20 mouse cellular contexts compared by ENCODE assay signal in genomic region chr10:70359421-70359820, GRCm38 (mm10).
DNase-seq lines count a peak whose midpoint lies in the region; ATAC-seq and TF ChIP-seq lines count a peak whose summit lies in the region.
"Had no signal": no experiment of that assay in that cellular context is flagged by ENCODE, and none has a peak within 500 bp of the region (broad histone marks: within the 10 kb centered on the region; RNA-seq: fewer than 3 reads in every experiment).

No protein-coding gene starts in this region.

- no peaks in the 10 kb centered on the region for H3K36me3 ChIP-seq in forebrain, postnatal 0 days (ENCODE audit: insufficient read depth)
- H3K36me3 ChIP-seq: embryonic facial prominence, embryonic 10.5 days; heart, embryonic 15.5 days; hindbrain, embryonic 10.5 days had no signal

- no peaks in the 10 kb centered on the region for H3K27me3 ChIP-seq in forebrain, postnatal 0 days (ENCODE audit: insufficient read depth, low read length)
- H3K27me3 ChIP-seq: heart, embryonic 15.5 days had no signal

- WGBS in forebrain, postnatal 0 days = 67% methylated on average over 5 of the region's 5 CpGs

- no peaks in the 10 kb centered on the region for H3K9me3 ChIP-seq in forebrain, postnatal 0 days (ENCODE audit: low read length)
- H3K9me3 ChIP-seq: embryonic facial prominence, embryonic 10.5 days; heart, embryonic 15.5 days; hindbrain, embryonic 10.5 days had no signal

- H3K27ac ChIP-seq in forebrain, postnatal 0 days (ENCODE audit: low read depth, low read length) = no peak overlapping the region
- H3K27ac ChIP-seq: embryonic facial prominence, embryonic 10.5 days; heart, adult 2 months; heart, embryonic 15.5 days; hindbrain, embryonic 10.5 days; hindbrain, embryonic 14.5 days had no signal

- peak; percentile 15 for DNase-seq in kidney, adult 11 months
- DNase-seq in kidney, adult 18-20 months = no peak
- peak; percentile 8 to 26 for DNase-seq in kidney, postnatal 36 days
- DNase-seq in kidney, postnatal 14 days = no peak
- peak; percentile 78 for DNase-seq in ZHBTc4 (ENCODE audit: low read depth, low spot score)
- no peak for DNase-seq in ovary, postnatal 36 days (ENCODE audit: low spot score)
- no peak for DNase-seq in forebrain, postnatal 0 days
- DNase-seq: adrenal gland, adult 2 months; adrenal gland, postnatal 25 days; cerebellum, adult 18-20 months; cerebellum, adult 9-11 months; gastrocnemius, postnatal 14 days; heart, adult 2 months; heart, postnatal 14 days had no signal

- no peak overlapping the region for H3K9ac ChIP-seq in forebrain, postnatal 0 days
- H3K9ac ChIP-seq: heart, embryonic 15.5 days; hindbrain, embryonic 14.5 days had no signal

- H3K4me1 ChIP-seq in forebrain, postnatal 0 days (ENCODE audit: insufficient read depth) = no peaks in the 10 kb centered on the region
- H3K4me1 ChIP-seq: embryonic facial prominence, embryonic 10.5 days; heart, embryonic 15.5 days; hindbrain, embryonic 10.5 days had no signal

- ATAC-seq in forebrain, postnatal 0 days = no peak
- ATAC-seq: forebrain, embryonic 16.5 days had no signal

- H3K4me2 ChIP-seq in forebrain, postnatal 0 days (ENCODE audit: low read depth) = no peak overlapping the region
- H3K4me2 ChIP-seq: heart, embryonic 11.5 days; heart, embryonic 15.5 days; hindbrain, embryonic 14.5 days had no signal

- TF ChIP-seq CTCF in forebrain, postnatal 0 days (IDR thresholded peaks at IDR 0.05; ENCODE audit: low read depth) = no peak

- H3K4me3 ChIP-seq in forebrain, postnatal 0 days (ENCODE audit: low read depth, low read length) = no peak overlapping the region
- H3K4me3 ChIP-seq: embryonic facial prominence, embryonic 10.5 days; heart, adult 2 months; heart, embryonic 15.5 days; hindbrain, embryonic 10.5 days had no signal

Comparison
In these comparisons a context has a peak if more than half of its experiments do, and no peak if none do; other contexts are left out.
1. DNase-seq: peak in kidney, adult 11 months (single experiment), kidney, postnatal 36 days (2 of 2) and ZHBTc4 (single experiment); none in kidney, adult 18-20 months (single experiment), kidney, postnatal 14 days (single experiment), ovary, postnatal 36 days (single experiment) and forebrain, postnatal 0 days (single experiment).